Mouse (Mus musculus) lung, postnatal 0 days (tissue): Measurements from ENCODE around the gene Map1a. TPM values are rescaled to one million over a fixed set of nuclear protein-coding genes. Genes with fewer than 3 reads are reported as not detected.

Source experiments
- ATAC-seq: fragments of 200-750 bp; cut with Nextera tagmentation; 2 replicates; pipeline ENCODE4 v1.8.0; 2017; ENCODE audit warnings: moderate library complexity
- DNase-seq: peaks from one replicate; pipeline ENCODE4 v3.0.0-alpha.2; 2016; ENCODE audit warnings: low spot score
- H3K27ac ChIP-seq: fragments of 300-500 bp; sonication (generic); 2 replicates; pipeline ENCODE4 v1.5.1; 2014; ENCODE audit warnings: antibody characterized with exemption, mild to moderate bottlenecking, low read length, mixed read lengths
- H3K27me3 ChIP-seq: fragments of 300-500 bp; sonication (generic); replicated peaks from 2 replicates; pipeline ENCODE4 v1.6.1; 2014; ENCODE audit warnings: low read length, mixed read lengths; ENCODE audit not compliant: insufficient read depth
- H3K36me3 ChIP-seq: fragments of 300-500 bp; sonication (generic); 2 replicates; pipeline ENCODE4 v1.6.1; 2014; ENCODE audit warnings: low read length, mixed read lengths; ENCODE audit not compliant: insufficient read depth
- H3K4me1 ChIP-seq: fragments of 300-500 bp; sonication (generic); 2 replicates; pipeline ENCODE4 v1.6.1; 2014; ENCODE audit warnings: antibody characterized with exemption, low read depth, low read length, mixed read lengths; ENCODE audit not compliant: insufficient read depth
- H3K4me2 ChIP-seq: fragments of 300-500 bp; sonication (generic); replicated peaks from 2 replicates; pipeline ENCODE4 v1.6.1; 2014; ENCODE audit warnings: low read depth, mild to moderate bottlenecking, low read length, moderate library complexity, mixed read lengths
- H3K4me3 ChIP-seq: fragments of 300-500 bp; sonication (generic); 2 replicates; pipeline ENCODE4 v1.5.1; 2014; ENCODE audit warnings: low read depth, low read length
- H3K9ac ChIP-seq: fragments of 300-500 bp; sonication (generic); replicated peaks from 2 replicates; pipeline ENCODE4 v1.6.1; 2014; ENCODE audit warnings: low read depth, mild to moderate bottlenecking
- H3K9me3 ChIP-seq: fragments of 300-500 bp; sonication (generic); 2 replicates; pipeline ENCODE4 v1.6.1; 2016; ENCODE audit warnings: low read length, mixed read lengths
- CTCF ChIP-seq: IDR thresholded peaks from 2 replicates; pipeline ENCODE4 v1.5.1; 2016; ENCODE audit warnings: antibody characterized with exemption, mild to moderate bottlenecking
- EP300 ChIP-seq: IDR thresholded peaks from 2 replicates; pipeline ENCODE4 v1.6.1; 2016; ENCODE audit warnings: antibody characterized with exemption, mild to moderate bottlenecking, control low read depth
- WGBS: fragments of 180-500 bp; shearing (Covaris S2); extraction: QIAGEN DNeasy Blood & Tissue Kit; methylation state at CpG from one replicate; pipeline ENCODE4 v1.1.7; 2014; 5-methylcytosine and 5-hydroxymethylcytosine counted together
- polyA plus RNA-seq: library from polyadenylated mRNA; unstranded; fragments of >200 nt; fragmentation: Nextera tagmentation; extraction: Ambion mirVana; gene quantifications from 2 replicates; pipeline ENCODE4 v1.2.1, GENCODE M21; 2015

Gene Map1a
- 1.3 and 1.9 TPM in 2 replicates for polyA plus RNA-seq

- peak; percentile 97 for ATAC-seq
- peak within 1 kb of the TSS; percentile 37 for H3K4me3 ChIP-seq
- H3K27me3 ChIP-seq, result peaks cover 24% of the 10 kb centered on the region
- peak within 1 kb of the TSS; percentile 72 for H3K4me2 ChIP-seq
- H3K4me1 ChIP-seq, result no peaks in the 10 kb centered on the region; the same call in 1 of the 2 replicates
- no peak within 1 kb of the TSS for H3K27ac ChIP-seq
- no peaks in the 10 kb centered on the region for H3K36me3 ChIP-seq
- DNase-seq, result peak; percentile 95
- 2% methylated on average over 45 of the region's 48 CpGs for WGBS
- no peak within 1 kb of the TSS for H3K9ac ChIP-seq
- H3K9me3 ChIP-seq, result no peaks in the 10 kb centered on the region
- TF ChIP-seq CTCF, result no peak
- no peak for TF ChIP-seq EP300
These were observed at the start of gene Map1a for GRCm38 (mm10) chr2:121288901-121289729. Gene Map1a (plus strand): TSS chr2:121289600.

GRCm38 (mm10) chr2:121244099-121244498 is 45.3 kb upstream of the Map1a start:
- 92% methylated on average over 5 of the region's 5 CpGs for WGBS
- Histone ChIP-seq H3K4me3 (no peak overlapping the region), H3K27ac (no peak overlapping the region), H3K9me3 (no peaks in the 10 kb centered on the region), H3K4me1 (no peaks in the 10 kb centered on the region), H3K36me3 (peaks cover 17% of the 10 kb centered on the region; the same call in 1 of the 2 replicates), H3K27me3 (no peaks in the 10 kb centered on the region), H3K4me2 (no peak overlapping the region), H3K9ac (no peak overlapping the region)
- TF ChIP-seq CTCF, result no peak
- no peak for TF ChIP-seq EP300
- DNase-seq (no peak), ATAC-seq (no peak)

- DNase-seq (no peak), ATAC-seq (no peak)
- H3K27ac ChIP-seq, result no peak overlapping the region
- H3K9ac ChIP-seq, result no peak overlapping the region
- no peaks in the 10 kb centered on the region for H3K4me1 ChIP-seq
- no peak overlapping the region for H3K4me3 ChIP-seq
- 90% methylated on average over 2 of the region's 2 CpGs for WGBS
- H3K27me3 ChIP-seq, result no peaks in the 10 kb centered on the region
- TF ChIP-seq EP300, result no peak
- no peak for TF ChIP-seq CTCF
- no peak overlapping the region for H3K4me2 ChIP-seq
- H3K9me3 ChIP-seq, result no peaks in the 10 kb centered on the region
- peaks cover 40% of the 10 kb centered on the region for H3K36me3 ChIP-seq
These were observed 39.6 kb upstream of the Map1a start for GRCm38 (mm10) chr2:121249758-121250157.

- Histone ChIP-seq H3K27ac (no peak overlapping the region), H3K4me1 (no peaks in the 10 kb centered on the region), H3K9ac (no peak overlapping the region), H3K9me3 (no peaks in the 10 kb centered on the region), H3K4me3 (no peak overlapping the region), H3K36me3 (no peaks in the 10 kb centered on the region), H3K27me3 (no peaks in the 10 kb centered on the region), H3K4me2 (no peak overlapping the region)
- ATAC-seq (no peak), DNase-seq (no peak)
- WGBS, result 72% methylated on average over 8 of the region's 8 CpGs
- TF ChIP-seq CTCF (no peak), EP300 (no peak)
These were observed 21.0 kb upstream of the Map1a start for GRCm38 (mm10) chr2:121268446-121268845.

- DNase-seq (peak; percentile 52), ATAC-seq (peak; percentile 68)
- Histone ChIP-seq H3K27me3 (no peaks in the 10 kb centered on the region), H3K36me3 (no peaks in the 10 kb centered on the region), H3K4me2 (peak overlapping the region; percentile 50), H3K9me3 (no peaks in the 10 kb centered on the region), H3K4me1 (no peaks in the 10 kb centered on the region), H3K9ac (peak overlapping the region; percentile 46), H3K4me3 (peak overlapping the region; percentile 84), H3K27ac (peak overlapping the region; percentile 52; the same call in 1 of the 2 replicates)
- 3% methylated on average over 35 of the region's 35 CpGs for WGBS
- TF ChIP-seq EP300 (no peak), CTCF (no peak)
These were observed 18.7 kb upstream of the Map1a start for GRCm38 (mm10) chr2:121270521-121271235.

GRCm38 (mm10) chr2:121271236-121271927 is 18.0 kb upstream of the Map1a start, which contains the start of gene Trp53bp1:
Gene Trp53bp1 (minus strand): TSS chr2:121271407.
- WGBS, result under 1% methylated on average over 36 of the region's 37 CpGs
- ATAC-seq, result peak; percentile 100
- Histone ChIP-seq H3K4me1 (no peaks in the 10 kb centered on the region), H3K9ac (peak within 1 kb of the TSS; percentile 46), H3K4me2 (peak within 1 kb of the TSS; percentile 50), H3K36me3 (no peaks in the 10 kb centered on the region), H3K9me3 (no peaks in the 10 kb centered on the region), H3K27me3 (no peaks in the 10 kb centered on the region), H3K27ac (peak within 1 kb of the TSS; percentile 52; the same call in 1 of the 2 replicates), H3K4me3 (peak within 1 kb of the TSS; percentile 84)
- TF ChIP-seq EP300, result no peak
- no peak for TF ChIP-seq CTCF
- peak; percentile 98 for DNase-seq
